Mouse (Mus musculus) G1E (cell line): ENCODE results near the gene Top3b. TPM values are rescaled to one million over a fixed set of nuclear protein-coding genes. Genes with fewer than 3 reads are reported as not detected.
"Not testable (repeated sequence)": the region's sequence is repeated elsewhere in the genome, so short reads cannot be mapped to it uniquely, and the experiment has no call there.

Source experiments
- ATAC-seq: 2 replicates; pipeline ENCODE4 v1.8.0; 2016; ENCODE audit warnings: mild to moderate bottlenecking; ENCODE audit not compliant: insufficient number of reproducible peaks, poor library complexity, low FRiP score, severe bottlenecking; ENCODE audit errors: extremely low read depth
- DNase-seq: peaks from one replicate; pipeline ENCODE4 v3.0.0; 2012; ENCODE audit warnings: low spot score
- H3K27me3 ChIP-seq: 2 replicates; pipeline ENCODE4 v1.6.1; 2012; ENCODE audit warnings: mild to moderate bottlenecking, low read length, inconsistent platforms; ENCODE audit not compliant: insufficient read depth
- H3K36me3 ChIP-seq: replicated peaks from 2 replicates; pipeline ENCODE3; 2012; ENCODE audit warnings: mild to moderate bottlenecking, inconsistent platforms
- H3K4me1 ChIP-seq: 2 replicates; pipeline ENCODE4 v1.6.1; 2012; ENCODE audit warnings: low read depth, low read length, inconsistent platforms, mixed read lengths; ENCODE audit not compliant: insufficient read depth
- H3K4me3 ChIP-seq: 2 replicates; pipeline ENCODE4 v1.5.1; 2012; ENCODE audit warnings: low read depth, mild to moderate bottlenecking, inconsistent platforms, low read length, moderate library complexity, mixed read lengths
- H3K9me3 ChIP-seq: replicated peaks from 2 replicates; pipeline ENCODE4 v1.6.1; 2012; ENCODE audit warnings: inconsistent platforms
- CTCF ChIP-seq: IDR thresholded peaks from 2 replicates; pipeline ENCODE4 v1.5.1; 2012; ENCODE audit warnings: low read depth, low read length, inconsistent platforms, mixed read lengths
- GATA1 ChIP-seq: IDR thresholded peaks from 2 replicates; pipeline ENCODE4 v1.6.1; 2012; ENCODE audit warnings: borderline replicate concordance, low read length, inconsistent platforms, mixed read lengths
- GATA2 ChIP-seq: IDR thresholded peaks from 2 replicates; pipeline ENCODE4 v1.6.1; 2012; ENCODE audit warnings: low read depth, low read length, inconsistent platforms, borderline replicate concordance
- POLR2AphosphoS5 ChIP-seq: IDR thresholded peaks from 2 replicates; pipeline ENCODE4 v1.6.1; 2012; ENCODE audit warnings: low read depth, low read length, inconsistent platforms; ENCODE audit not compliant: insufficient replicate concordance
- TAL1 ChIP-seq: conservative IDR thresholded peaks from 2 replicates; pipeline ENCODE4 v1.6.1; 2012; ENCODE audit warnings: low read depth, low read length, inconsistent platforms, mixed read lengths
- polyA plus RNA-seq: library from polyadenylated mRNA; stranded (reverse); fragments of >175 nt; gene quantifications from 2 replicates; pipeline ENCODE4 v1.2.3, GENCODE M21; 2012
- total RNA-seq, 2 experiments: library from RNA; stranded (forward) in 1 of 2; stranded (reverse) in 1 of 2; fragments of 200-1000 nt in 1 of 2; fragments of >200 nt in 1 of 2; fragmentation: Nextera tagmentation in 1 of 2; gene quantifications; 2 replicates each; pipeline ENCODE4 v1.2.3; 2014 to 2017

The Top3b gene
- total and polyA plus RNA-seq, 3 experiments, result 24.7 to 96.6 (median 59.1) TPM

GRCm38 (mm10) chr16:16911641-16912597 is 41.4 kb downstream of the Top3b start:
- H3K9me3 ChIP-seq, result no peaks in the 10 kb centered on the region
- DNase-seq (peak; percentile 76), ATAC-seq (peak; percentile 63)
- TF ChIP-seq GATA1, result no peak
- peak; percentile 98 for TF ChIP-seq CTCF
- no peak for TF ChIP-seq GATA2
- no peak overlapping the region for H3K4me3 ChIP-seq
- H3K4me1 ChIP-seq, result peaks cover 2% of the 10 kb centered on the region; the same call in 1 of the 2 replicates
- no peaks in the 10 kb centered on the region for H3K27me3 ChIP-seq
- peaks cover 96% of the 10 kb centered on the region for H3K36me3 ChIP-seq

GRCm38 (mm10) chr16:16913440-16913839 is 42.9 kb downstream of the Top3b start:
- Histone ChIP-seq H3K27me3 (no peaks in the 10 kb centered on the region), H3K9me3 (no peaks in the 10 kb centered on the region), H3K36me3 (peaks cover 98% of the 10 kb centered on the region), H3K4me1 (peaks cover 2% of the 10 kb centered on the region; the same call in 1 of the 2 replicates), H3K4me3 (no peak overlapping the region)
- TF ChIP-seq POLR2AphosphoS5 (no peak), GATA1 (no peak), TAL1 (no peak), GATA2 (no peak), CTCF (no peak)
- DNase-seq (no peak), ATAC-seq (no peak)

- Histone ChIP-seq H3K4me1 (peaks cover 7% of the 10 kb centered on the region), H3K27me3 (no peaks in the 10 kb centered on the region), H3K9me3 (no peaks in the 10 kb centered on the region), H3K4me3 (no peak overlapping the region), H3K36me3 (peaks cover 93% of the 10 kb centered on the region)
- ATAC-seq (no peak), DNase-seq (no peak)
- TF ChIP-seq GATA2, result no peak
- TF ChIP-seq CTCF, result no peak
- no peak for TF ChIP-seq GATA1
- no peak for TF ChIP-seq TAL1
- TF ChIP-seq POLR2AphosphoS5, result no peak
Observed at GRCm38 (mm10) chr16:16918441-16919117, 48.0 kb downstream of the Top3b start.

- TF ChIP-seq CTCF, result no peak
- no peak for TF ChIP-seq POLR2AphosphoS5
- TF ChIP-seq GATA2, result no peak
- TF ChIP-seq GATA1, result no peak
- no peak for TF ChIP-seq TAL1
- H3K4me3 ChIP-seq, result no peak overlapping the region
- no peaks in the 10 kb centered on the region for H3K27me3 ChIP-seq
- DNase-seq, result no peak
- no peaks in the 10 kb centered on the region for H3K9me3 ChIP-seq
- 0 out of 2 replicates have a peak, but pooled peaks have one; percentile 15 for ATAC-seq
- H3K36me3 ChIP-seq, result peaks cover 86% of the 10 kb centered on the region
- H3K4me1 ChIP-seq, result peaks cover 7% of the 10 kb centered on the region
Observed at GRCm38 (mm10) chr16:16921021-16921435, 50.5 kb downstream of the Top3b start.

GRCm38 (mm10) chr16:16924481-16924880 is 53.9 kb downstream of the Top3b start:
- ATAC-seq, result no peak
- no peak for TF ChIP-seq POLR2AphosphoS5
- no peak for TF ChIP-seq GATA1
- no peak for TF ChIP-seq GATA2
- no peak for TF ChIP-seq CTCF
- TF ChIP-seq TAL1, result no peak
- H3K9me3 ChIP-seq, result no peaks in the 10 kb centered on the region
- peaks cover 7% of the 10 kb centered on the region for H3K4me1 ChIP-seq
- no peaks in the 10 kb centered on the region for H3K27me3 ChIP-seq
- H3K4me3 ChIP-seq, result no peak overlapping the region
- DNase-seq, result no peak
- H3K36me3 ChIP-seq, result peaks cover 68% of the 10 kb centered on the region

- DNase-seq (no peak), ATAC-seq (no peak)
- peaks cover 9% of the 10 kb centered on the region for H3K27me3 ChIP-seq
- H3K9me3 ChIP-seq, result no peaks in the 10 kb centered on the region
- H3K4me3 ChIP-seq, result no peak overlapping the region
- peaks cover 7% of the 10 kb centered on the region for H3K4me1 ChIP-seq
- H3K36me3 ChIP-seq, result peaks cover 48% of the 10 kb centered on the region
- TF ChIP-seq GATA2 (no peak), CTCF (no peak), TAL1 (no peak), GATA1 (no peak)
Observed at GRCm38 (mm10) chr16:16926536-16926935, 56.0 kb downstream of the Top3b start.

- not testable (repeated sequence) for H3K4me3 ChIP-seq, DNase-seq, H3K4me1 ChIP-seq, H3K27me3 ChIP-seq, ATAC-seq, H3K9me3 ChIP-seq
- H3K36me3 ChIP-seq, result peaks cover 26% of the 10 kb centered on the region
Observed at GRCm38 (mm10) chr16:16928908-16929307, 58.4 kb downstream of the Top3b start.
